Mouse (Mus musculus) myocyte (in vitro differentiated cells): ENCODE measurements at regions not wholly inside any gene's neighbourhood (a gene's known extent, or its start where the extent isn't known, plus 50 kb on each side); places are given as distances from the start of the nearest gene placed in this dataset.

Source experiments
- H3K27me3 ChIP-seq: one replicate; pipeline ENCODE4 v1.6.1; 2011; ENCODE audit not compliant: control insufficient read depth, insufficient read depth, insufficient read length
- H3K36me3 ChIP-seq: one replicate; pipeline ENCODE4 v1.6.1; 2011; ENCODE audit not compliant: control insufficient read depth, insufficient read depth
- H3K4me2 ChIP-seq: one replicate; pipeline ENCODE4 v1.6.1; 2011; ENCODE audit warnings: low read depth, control low read depth
- H3K4me3 ChIP-seq: one replicate; pipeline ENCODE4 v1.5.1; 2011; ENCODE audit warnings: mild to moderate bottlenecking, control low read depth, moderate library complexity
- H3K79me2 ChIP-seq: one replicate; pipeline ENCODE4 v1.6.1; 2011; ENCODE audit not compliant: control insufficient read depth, insufficient read depth
- H3ac ChIP-seq: one replicate; pipeline ENCODE4 v1.6.1; 2011; ENCODE audit not compliant: control insufficient read depth, insufficient read length
- CEBPB ChIP-seq: IDR thresholded peaks from 2 replicates; pipeline ENCODE4 v1.6.1; 2011; ENCODE audit warnings: mild to moderate bottlenecking, moderate library complexity; ENCODE audit not compliant: poor library complexity, insufficient read depth, severe bottlenecking
- E2F4 ChIP-seq: IDR thresholded peaks from one replicate; pipeline ENCODE4 v1.6.1; 2011; ENCODE audit warnings: mild to moderate bottlenecking, control low read depth, moderate library complexity; ENCODE audit not compliant: insufficient read depth
- MAX ChIP-seq: IDR thresholded peaks from one replicate; pipeline ENCODE4 v1.6.1; 2011; ENCODE audit warnings: low read depth, mild to moderate bottlenecking, control low read depth
- MYOD1 ChIP-seq, 3 experiments: IDR thresholded peaks; one replicate each; pipeline ENCODE4 v1.6.1; 2011; ENCODE audit warnings: control low read depth in 2 of 3, low read depth in 2 of 3, mild to moderate bottlenecking in 2 of 3, moderate library complexity in 1 of 3; ENCODE audit not compliant: insufficient read length in 2 of 3, control insufficient read depth in 1 of 3
- MYOG ChIP-seq, 3 experiments: IDR thresholded peaks; one replicate each; pipeline ENCODE4 v1.6.1; 2011; ENCODE audit warnings: control low read depth in 2 of 3, low read depth in 2 of 3, mild to moderate bottlenecking in 2 of 3; ENCODE audit not compliant: insufficient read length in 2 of 3, control insufficient read depth in 1 of 3, insufficient read depth in 1 of 3
- POLR2A ChIP-seq: IDR thresholded peaks from one replicate; pipeline ENCODE4 v1.6.1; 2011; ENCODE audit warnings: low read depth, mild to moderate bottlenecking, control low read depth, moderate library complexity; ENCODE audit not compliant: insufficient read length
- POLR2AphosphoS2 ChIP-seq: IDR thresholded peaks from one replicate; pipeline ENCODE4 v1.6.1; 2011; ENCODE audit warnings: low read depth, control low read depth; ENCODE audit not compliant: insufficient read length
- REST ChIP-seq: IDR thresholded peaks from one replicate; pipeline ENCODE4 v1.6.1; 2011; ENCODE audit warnings: mild to moderate bottlenecking, control low read depth, moderate library complexity; ENCODE audit not compliant: insufficient read depth, insufficient read length
- SRF ChIP-seq: IDR thresholded peaks from one replicate; pipeline ENCODE4 v1.6.1; 2011; ENCODE audit warnings: low read depth; ENCODE audit not compliant: control insufficient read depth, insufficient read length
- TCF12 ChIP-seq: IDR thresholded peaks from one replicate; pipeline ENCODE4 v1.6.1; 2011; ENCODE audit warnings: mild to moderate bottlenecking, control low read depth; ENCODE audit not compliant: poor library complexity, insufficient read depth, severe bottlenecking
- TCF3 ChIP-seq: IDR thresholded peaks from one replicate; pipeline ENCODE4 v1.6.1; 2011; ENCODE audit warnings: low read depth, control low read depth; ENCODE audit not compliant: insufficient read length
- USF1 ChIP-seq: IDR thresholded peaks from one replicate; pipeline ENCODE4 v1.6.1; 2011; ENCODE audit warnings: low read depth, mild to moderate bottlenecking, control low read depth, moderate library complexity

DNA sequence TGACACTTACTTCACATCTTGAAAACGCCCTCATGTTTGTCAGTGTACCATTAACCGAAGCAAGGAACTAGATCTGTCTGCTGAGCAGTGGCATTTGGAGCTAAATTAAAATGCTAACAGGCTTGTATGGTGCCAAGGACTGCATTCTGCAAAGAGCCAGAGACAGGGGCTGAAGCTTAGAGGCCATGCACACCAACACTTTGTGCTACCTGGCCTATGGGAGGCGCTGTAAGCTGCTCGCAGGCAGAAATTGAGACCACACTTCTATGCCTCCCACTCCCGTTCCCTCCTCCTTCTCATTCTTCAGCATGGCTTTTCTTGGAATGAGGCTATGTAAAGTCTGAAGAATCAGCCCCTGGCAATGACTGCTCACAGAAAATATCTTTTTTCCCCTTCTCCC lies 476.2 kb downstream of the Tox3 start:
- no peaks in the 10 kb centered on the region for H3K36me3 ChIP-seq
- TF ChIP-seq TCF3: no peak
- no peak for TF ChIP-seq E2F4
- no peak for TF ChIP-seq CEBPB
- no peak for TF ChIP-seq POLR2A
- no peak for TF ChIP-seq SRF
- TF ChIP-seq POLR2AphosphoS2: no peak
- TF ChIP-seq USF1: no peak
- TF ChIP-seq MYOG (IDR thresholded peaks at IDR 0.05; ENCODE audit: control insufficient read depth in 1 of 3, insufficient read depth in 1 of 3, insufficient read length in 2 of 3, low read depth in 2 of 3): no peak
- TF ChIP-seq TCF12: no peak
- no peak for TF ChIP-seq MAX
- no peak for TF ChIP-seq MYOD1 (IDR thresholded peaks at IDR 0.05; ENCODE audit: control insufficient read depth in 1 of 3, insufficient read length in 2 of 3, low read depth in 2 of 3)
- TF ChIP-seq REST: no peak
- no peak overlapping the region for H3K4me2 ChIP-seq

DNA sequence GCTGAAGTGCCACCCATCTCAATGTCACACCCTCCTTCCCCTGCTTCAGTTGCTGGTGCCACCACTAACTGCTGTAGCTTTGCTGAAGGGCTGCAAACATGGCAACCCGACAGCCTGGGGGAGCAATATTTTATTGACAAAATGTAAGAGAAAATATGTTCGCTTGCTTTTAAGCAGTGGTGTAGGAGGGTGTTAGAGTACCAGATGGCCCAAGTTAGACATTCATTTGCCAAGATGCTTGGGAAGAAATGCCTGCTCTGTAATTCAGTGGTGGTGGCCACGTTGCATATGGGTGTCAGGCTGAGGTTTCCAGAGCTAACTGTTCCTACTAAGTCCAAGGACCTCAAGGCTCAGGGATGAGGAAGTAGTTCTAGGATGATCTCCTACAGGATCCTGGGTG lies 488.3 kb downstream of the Tox3 start:
- H3K79me2 ChIP-seq: no peaks in the 10 kb centered on the region
- TF ChIP-seq USF1 (no peak), E2F4 (no peak), POLR2AphosphoS2 (no peak), MYOD1 (IDR thresholded peaks at IDR 0.05; ENCODE audit: control insufficient read depth in 1 of 3, insufficient read length in 2 of 3, low read depth in 2 of 3) (no peak), REST (no peak), TCF3 (no peak), POLR2A (no peak), SRF (no peak), MAX (no peak), MYOG (IDR thresholded peaks at IDR 0.05; ENCODE audit: control insufficient read depth in 1 of 3, insufficient read depth in 1 of 3, insufficient read length in 2 of 3, low read depth in 2 of 3) (no peak)
- H3K4me3 ChIP-seq: no peak overlapping the region
- H3K27me3 ChIP-seq: no peaks in the 10 kb centered on the region
- H3K36me3 ChIP-seq: no peaks in the 10 kb centered on the region
- H3ac ChIP-seq: no peak overlapping the region
- H3K4me2 ChIP-seq: no peak overlapping the region

More for the DNA sequence above, 476.2 kb downstream of the Tox3 start:
- no peaks in the 10 kb centered on the region for H3K79me2 ChIP-seq
- no peaks in the 10 kb centered on the region for H3K27me3 ChIP-seq
- H3ac ChIP-seq: no peak overlapping the region
- no peak overlapping the region for H3K4me3 ChIP-seq

DNA sequence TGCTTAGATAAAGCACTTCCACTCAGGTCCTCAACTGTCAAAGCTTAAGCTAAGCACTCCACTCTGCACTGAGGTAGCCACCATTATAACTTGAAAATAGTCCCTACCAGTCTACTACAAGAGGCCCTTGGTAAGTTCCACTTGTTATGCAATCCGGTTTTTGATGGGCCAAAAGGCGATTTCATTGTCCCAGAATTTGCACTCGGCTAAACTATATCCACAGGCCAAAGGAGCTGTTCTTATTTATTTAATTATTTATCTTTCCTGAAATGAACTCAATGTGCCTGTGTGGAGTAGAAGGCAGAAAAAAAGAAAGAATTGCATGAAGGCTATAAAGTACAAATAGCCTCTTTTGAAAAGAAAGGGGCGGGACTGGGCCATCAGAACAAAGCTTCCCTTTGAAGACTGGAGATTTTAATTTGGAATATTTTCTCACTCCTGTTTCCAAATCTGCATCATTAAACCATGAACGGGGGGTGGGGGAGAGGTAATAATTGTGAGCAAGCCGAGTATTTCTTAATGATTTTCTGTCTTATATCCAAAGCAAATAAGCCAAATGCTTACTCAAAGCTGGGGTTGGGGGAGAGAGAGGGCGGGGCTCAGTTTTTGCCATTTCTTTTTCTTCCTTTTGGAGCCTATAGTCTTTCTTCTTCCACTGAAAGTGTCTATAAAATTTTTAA lies 489.3 kb downstream of the Tox3 start:
- no peak overlapping the region for H3ac ChIP-seq
- H3K79me2 ChIP-seq: no peaks in the 10 kb centered on the region
- H3K36me3 ChIP-seq: no peaks in the 10 kb centered on the region
- no peaks in the 10 kb centered on the region for H3K27me3 ChIP-seq
- TF ChIP-seq MYOD1 (IDR thresholded peaks at IDR 0.05; ENCODE audit: control insufficient read depth in 1 of 3, insufficient read length in 2 of 3, low read depth in 2 of 3): no peak
- TF ChIP-seq TCF3: no peak
- TF ChIP-seq POLR2A: no peak
- TF ChIP-seq MAX: no peak
- TF ChIP-seq MYOG (IDR thresholded peaks at IDR 0.05; ENCODE audit: control insufficient read depth in 1 of 3, insufficient read depth in 1 of 3, insufficient read length in 2 of 3, low read depth in 2 of 3): no peak
- H3K4me3 ChIP-seq: no peak overlapping the region
- H3K4me2 ChIP-seq: no peak overlapping the region

DNA sequence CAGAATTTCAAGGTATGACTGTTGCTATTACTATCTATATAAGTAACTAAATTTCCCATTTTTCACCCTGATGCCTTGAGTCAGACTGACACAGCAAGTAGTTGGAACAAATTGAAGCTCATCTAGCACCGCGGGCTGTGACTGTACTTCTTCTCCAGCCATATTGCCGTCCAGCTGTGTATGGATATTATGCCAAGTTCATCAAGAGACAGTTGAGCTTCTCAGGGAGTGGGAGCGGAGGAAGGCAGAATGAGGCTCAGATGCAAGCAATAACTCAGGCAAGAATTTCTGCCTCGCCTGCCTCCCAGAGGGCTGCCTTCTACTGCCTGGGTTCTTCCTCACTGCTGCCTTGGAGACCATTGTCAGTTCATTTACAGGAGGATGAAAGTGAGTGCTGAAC lies 492.6 kb downstream of the Tox3 start:
- H3ac ChIP-seq: no peak overlapping the region
- H3K79me2 ChIP-seq: no peaks in the 10 kb centered on the region
- TF ChIP-seq USF1: no peak
- TF ChIP-seq REST: no peak
- no peak for TF ChIP-seq MYOG (IDR thresholded peaks at IDR 0.05; ENCODE audit: control insufficient read depth in 1 of 3, insufficient read depth in 1 of 3, insufficient read length in 2 of 3, low read depth in 2 of 3)
- no peak for TF ChIP-seq TCF12
- TF ChIP-seq MAX: no peak
- TF ChIP-seq POLR2AphosphoS2: no peak
- no peak for TF ChIP-seq E2F4
- no peak for TF ChIP-seq TCF3
- TF ChIP-seq CEBPB: no peak
- no peak for TF ChIP-seq MYOD1 (IDR thresholded peaks at IDR 0.05; ENCODE audit: control insufficient read depth in 1 of 3, insufficient read length in 2 of 3, low read depth in 2 of 3)
- no peak for TF ChIP-seq SRF
- TF ChIP-seq POLR2A: no peak
- no peak overlapping the region for H3K4me3 ChIP-seq
- no peaks in the 10 kb centered on the region for H3K27me3 ChIP-seq
- H3K4me2 ChIP-seq: no peak overlapping the region
- H3K36me3 ChIP-seq: no peaks in the 10 kb centered on the region
